Mouse (Mus musculus) myocyte (in vitro differentiated cells): ENCODE data around the gene Mcf2l.

Experiments used
- CEBPB ChIP-seq: IDR thresholded peaks from 2 replicates; pipeline ENCODE4 v1.6.1; 2011; ENCODE audit warnings: mild to moderate bottlenecking, moderate library complexity; ENCODE audit not compliant: poor library complexity, insufficient read depth, severe bottlenecking
- E2F4 ChIP-seq: IDR thresholded peaks from one replicate; pipeline ENCODE4 v1.6.1; 2011; ENCODE audit warnings: mild to moderate bottlenecking, control low read depth, moderate library complexity; ENCODE audit not compliant: insufficient read depth
- MAX ChIP-seq: IDR thresholded peaks from one replicate; pipeline ENCODE4 v1.6.1; 2011; ENCODE audit warnings: low read depth, mild to moderate bottlenecking, control low read depth
- MYOG ChIP-seq, 3 experiments: IDR thresholded peaks; one replicate each; pipeline ENCODE4 v1.6.1; 2011; ENCODE audit warnings: control low read depth in 2 of 3, low read depth in 2 of 3, mild to moderate bottlenecking in 2 of 3; ENCODE audit not compliant: insufficient read length in 2 of 3, control insufficient read depth in 1 of 3, insufficient read depth in 1 of 3
- POLR2A ChIP-seq: IDR thresholded peaks from one replicate; pipeline ENCODE4 v1.6.1; 2011; ENCODE audit warnings: low read depth, mild to moderate bottlenecking, control low read depth, moderate library complexity; ENCODE audit not compliant: insufficient read length
- POLR2AphosphoS2 ChIP-seq: IDR thresholded peaks from one replicate; pipeline ENCODE4 v1.6.1; 2011; ENCODE audit warnings: low read depth, control low read depth; ENCODE audit not compliant: insufficient read length
- TCF12 ChIP-seq: IDR thresholded peaks from one replicate; pipeline ENCODE4 v1.6.1; 2011; ENCODE audit warnings: mild to moderate bottlenecking, control low read depth; ENCODE audit not compliant: poor library complexity, insufficient read depth, severe bottlenecking
- USF1 ChIP-seq: IDR thresholded peaks from one replicate; pipeline ENCODE4 v1.6.1; 2011; ENCODE audit warnings: low read depth, mild to moderate bottlenecking, control low read depth, moderate library complexity

GRCm38 (mm10) chr8:13007458-13007857 is 133.9 kb downstream of the Mcf2l start:
- TF ChIP-seq TCF12 (no peak), USF1 (no peak), MYOG (IDR thresholded peaks at IDR 0.05; ENCODE audit: control insufficient read depth in 1 of 3, insufficient read depth in 1 of 3, insufficient read length in 2 of 3, low read depth in 2 of 3) (no peak), POLR2A (no peak), E2F4 (no peak), CEBPB (no peak), MAX (no peak), POLR2AphosphoS2 (no peak)
